Mouse (Mus musculus) liver, postnatal 0 days (tissue): ENCODE measurements at regions not wholly inside any gene's neighbourhood (a gene's known extent, or its start where the extent isn't known, plus 50 kb on each side); places are given as distances from the start of the nearest gene placed in this dataset.

ENCODE experiments used
- ATAC-seq: fragments of 200-750 bp; cut with Nextera tagmentation; 2 replicates; pipeline ENCODE4 v1.8.0; 2017; ENCODE audit warnings: mild to moderate bottlenecking, moderate library complexity
- DNase-seq: peaks from one replicate; pipeline ENCODE4 v3.0.0-alpha.2; 2016
- H3K27ac ChIP-seq: fragments of 300-500 bp; sonication (generic); 2 replicates; pipeline ENCODE4 v1.5.1; 2014; ENCODE audit warnings: antibody characterized with exemption, moderate library complexity, mild to moderate bottlenecking, low read depth
- H3K27me3 ChIP-seq: fragments of 300-500 bp; sonication (generic); 2 replicates; pipeline ENCODE4 v1.6.1; 2014; ENCODE audit warnings: low read length, control low read depth, mixed read lengths; ENCODE audit not compliant: insufficient read depth
- H3K36me3 ChIP-seq: fragments of 300-500 bp; sonication (generic); replicated peaks from 2 replicates; pipeline ENCODE4 v1.6.1; 2014; ENCODE audit warnings: mild to moderate bottlenecking, control low read depth, low read length, moderate library complexity, mixed read lengths; ENCODE audit not compliant: insufficient read depth
- H3K4me1 ChIP-seq: fragments of 300-500 bp; sonication (generic); 2 replicates; pipeline ENCODE4 v1.6.1; 2014; ENCODE audit warnings: antibody characterized with exemption, mild to moderate bottlenecking, control low read depth; ENCODE audit not compliant: insufficient read depth
- H3K4me2 ChIP-seq: fragments of 300-500 bp; sonication (generic); 2 replicates; pipeline ENCODE4 v1.6.1; 2014; ENCODE audit warnings: low read depth, mild to moderate bottlenecking, low read length, moderate library complexity, mixed read lengths
- H3K4me3 ChIP-seq: fragments of 300-500 bp; sonication (generic); 2 replicates; pipeline ENCODE4 v1.5.1; 2014; ENCODE audit warnings: low read depth, low read length
- H3K9ac ChIP-seq: fragments of 300-500 bp; sonication (generic); replicated peaks from 2 replicates; pipeline ENCODE4 v1.6.1; 2014; ENCODE audit warnings: mild to moderate bottlenecking, moderate library complexity
- H3K9me3 ChIP-seq: fragments of 300-500 bp; sonication (generic); 2 replicates; pipeline ENCODE4 v1.6.1; 2016; ENCODE audit warnings: mild to moderate bottlenecking, control low read depth, low read length, mixed read lengths
- CTCF ChIP-seq: sonication (generic); IDR thresholded peaks from 2 replicates; pipeline ENCODE4 v1.5.1; 2016; ENCODE audit warnings: antibody characterized with exemption, low read depth
- EP300 ChIP-seq: IDR thresholded peaks from 2 replicates; pipeline ENCODE4 v1.6.1; 2016; ENCODE audit warnings: antibody characterized with exemption, low read depth, mild to moderate bottlenecking
- WGBS: fragments of 180-500 bp; shearing (Covaris S2); extraction: QIAGEN DNeasy Blood & Tissue Kit; methylation state at CpG from one replicate; pipeline ENCODE4 v1.1.7; 2014; ENCODE audit not compliant: insufficient replicate concordance; 5-methylcytosine and 5-hydroxymethylcytosine counted together

DNA sequence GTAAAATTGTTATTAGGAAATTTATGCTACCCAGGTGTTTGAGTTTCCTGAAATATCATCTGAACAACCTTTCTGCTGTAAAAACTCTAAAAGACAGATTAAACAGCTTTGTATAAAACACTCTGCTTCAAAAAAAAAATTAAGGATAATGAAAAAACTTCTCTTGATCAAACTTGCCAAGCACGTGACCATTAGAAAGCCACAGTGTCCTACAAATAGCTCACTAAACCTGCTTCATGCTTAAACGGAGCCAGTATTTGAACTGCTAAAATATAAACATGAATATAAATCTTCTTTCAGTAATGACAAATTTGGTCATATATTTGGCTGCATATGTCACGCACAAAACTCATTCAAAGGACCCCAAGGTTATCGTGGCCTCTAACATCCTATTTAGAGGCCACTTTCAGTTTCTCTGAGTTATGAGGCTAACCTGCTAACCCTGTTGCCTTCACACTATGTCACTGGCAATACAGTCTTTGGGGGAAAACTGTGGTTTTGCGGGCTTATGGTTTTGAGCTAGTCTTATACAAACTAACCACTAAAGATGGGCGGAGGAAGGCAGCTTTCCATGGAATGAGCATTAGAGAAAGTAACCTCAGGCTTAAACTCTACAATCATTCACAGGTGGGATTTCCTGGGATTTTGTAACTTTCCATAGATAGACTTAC is 355.8 kb downstream of the Fgf10 start:
- Histone ChIP-seq H3K4me2 (no peak overlapping the region), H3K4me1 (no peaks in the 10 kb centered on the region), H3K4me3 (no peak overlapping the region), H3K9ac (no peak overlapping the region), H3K9me3 (no peaks in the 10 kb centered on the region), H3K27ac (no peak overlapping the region), H3K27me3 (no peaks in the 10 kb centered on the region), H3K36me3 (no peaks in the 10 kb centered on the region)
- ATAC-seq (no peak), DNase-seq (no peak)
- no peak for TF ChIP-seq CTCF
- no peak for TF ChIP-seq EP300
- 63% methylated on average over 6 of the region's 6 CpGs for WGBS

DNA sequence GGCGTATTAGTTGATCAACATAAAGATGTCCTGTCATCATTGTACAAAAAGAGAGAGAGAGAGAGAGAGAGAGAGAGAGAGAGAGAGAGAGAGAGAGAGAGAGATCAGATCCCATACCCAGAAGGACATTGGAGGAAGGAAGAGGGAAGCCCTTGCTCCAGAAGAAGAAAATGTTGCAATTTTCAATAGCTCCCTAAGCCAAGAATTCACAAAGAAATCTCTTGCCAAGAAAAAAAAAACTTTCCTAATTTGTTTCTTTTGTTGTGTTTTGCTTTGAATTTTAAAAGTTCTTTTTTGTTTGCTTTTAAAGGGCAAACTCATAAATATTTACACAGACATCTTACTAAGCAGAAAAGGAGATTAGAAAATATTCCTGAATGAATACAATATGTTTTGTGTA is 370.0 kb downstream of the Fgf10 start:
- TF ChIP-seq CTCF (no peak), EP300 (no peak)
- Histone ChIP-seq H3K4me1 (no peaks in the 10 kb centered on the region), H3K4me2 (no peak overlapping the region), H3K27me3 (no peaks in the 10 kb centered on the region), H3K9ac (no peak overlapping the region), H3K27ac (no peak overlapping the region), H3K4me3 (no peak overlapping the region), H3K9me3 (no peaks in the 10 kb centered on the region), H3K36me3 (no peaks in the 10 kb centered on the region)
- WGBS = 70% methylated on average over 1 of the region's 1 CpGs
- ATAC-seq (no peak), DNase-seq (no peak)

DNA sequence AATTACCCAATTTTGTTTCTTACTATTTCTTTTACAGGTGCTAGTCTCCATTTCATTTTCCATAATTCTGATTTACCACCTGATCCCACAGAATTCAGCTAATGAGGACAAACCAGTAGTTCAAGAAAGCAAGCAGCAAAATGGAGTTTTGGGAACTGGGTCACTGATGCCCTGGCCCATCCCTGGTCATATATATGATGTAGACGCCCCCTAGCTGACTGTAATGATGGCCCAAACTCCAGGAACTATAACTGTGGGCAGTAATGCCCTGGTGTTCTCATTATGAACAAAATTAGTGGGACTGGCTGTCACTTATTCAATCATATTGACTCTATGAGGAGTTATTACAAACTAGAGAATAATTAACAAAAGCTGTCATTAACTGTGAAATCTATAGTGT is 375.5 kb downstream of the Fgf10 start:
- Histone ChIP-seq H3K4me3 (no peak overlapping the region), H3K36me3 (no peaks in the 10 kb centered on the region), H3K4me1 (no peaks in the 10 kb centered on the region), H3K4me2 (no peak overlapping the region), H3K27me3 (no peaks in the 10 kb centered on the region), H3K9ac (no peak overlapping the region), H3K27ac (no peak overlapping the region), H3K9me3 (no peaks in the 10 kb centered on the region)
- DNase-seq (no peak), ATAC-seq (no peak)
- WGBS = 52% methylated on average over 1 of the region's 1 CpGs
- TF ChIP-seq EP300 = no peak
- no peak for TF ChIP-seq CTCF

DNA sequence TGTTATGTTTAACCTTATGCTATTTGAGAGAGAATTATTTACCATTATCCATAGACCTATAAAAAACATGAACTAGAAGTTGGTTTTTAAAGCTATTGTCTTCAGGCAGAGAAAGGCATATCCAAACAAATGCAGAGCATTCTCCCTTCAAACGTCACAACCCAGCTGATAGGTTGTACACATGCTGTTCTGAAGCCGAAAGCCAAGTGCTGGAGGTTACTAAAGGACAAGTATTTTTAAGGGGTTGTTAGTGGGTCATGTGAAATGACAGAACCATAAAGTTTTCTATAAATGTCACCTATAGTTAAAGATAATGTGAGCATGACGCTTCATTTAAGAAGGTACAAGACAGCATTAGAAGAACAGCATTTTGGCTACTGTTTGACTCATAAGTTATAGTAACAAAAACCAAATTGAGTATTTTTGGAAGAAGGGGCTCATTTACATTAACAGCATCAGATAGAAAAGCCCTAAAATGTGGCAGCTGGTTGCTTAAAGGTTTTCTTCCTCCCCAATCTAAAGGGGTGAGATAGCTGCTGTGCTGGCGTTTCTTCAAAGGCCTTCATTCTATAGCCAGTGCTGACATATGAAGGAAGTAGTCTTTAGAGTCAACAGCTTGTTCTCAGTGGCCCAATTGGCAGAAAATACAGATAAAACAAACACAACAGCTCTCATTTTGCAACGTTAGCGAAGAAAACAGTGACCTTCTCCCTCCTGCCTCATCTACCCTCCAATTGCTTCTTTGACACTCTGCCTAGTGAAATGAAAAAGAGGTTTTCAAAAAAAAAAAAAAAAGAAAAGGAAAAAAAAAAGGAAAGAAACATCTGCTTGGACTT is 359.4 kb upstream of the Paip1 start:
- no peak overlapping the region for H3K4me2 ChIP-seq
- TF ChIP-seq CTCF (no peak), EP300 (no peak)
- H3K4me1 ChIP-seq = no peaks in the 10 kb centered on the region
- ATAC-seq (no peak), DNase-seq (no peak)
- no peaks in the 10 kb centered on the region for H3K27me3 ChIP-seq
- no peak overlapping the region for H3K4me3 ChIP-seq
- no peak overlapping the region for H3K9ac ChIP-seq
- 65% methylated on average over 6 of the region's 6 CpGs for WGBS
- H3K36me3 ChIP-seq = no peaks in the 10 kb centered on the region
- H3K9me3 ChIP-seq = no peaks in the 10 kb centered on the region
- no peak overlapping the region for H3K27ac ChIP-seq

DNA sequence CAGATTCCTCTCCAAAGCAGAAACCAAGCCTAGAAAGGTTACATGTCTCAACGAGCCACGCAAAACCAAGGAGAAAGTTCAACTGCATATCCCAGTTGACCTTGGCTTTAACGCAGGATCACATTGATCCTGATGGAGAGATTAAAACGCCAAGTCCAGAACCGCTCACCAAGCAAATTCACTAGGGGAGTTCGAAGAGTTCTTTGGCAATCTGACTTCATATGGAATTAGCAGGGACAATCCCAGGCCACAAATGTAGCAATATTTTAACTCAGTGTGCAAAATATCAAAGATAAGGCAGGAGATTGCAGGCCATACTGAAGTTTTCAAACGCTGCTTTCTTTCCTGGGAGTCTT is 358.8 kb upstream of the Paip1 start:
- H3K36me3 ChIP-seq = no peaks in the 10 kb centered on the region
- no peak overlapping the region for H3K4me3 ChIP-seq
- H3K9ac ChIP-seq = no peak overlapping the region
- H3K27me3 ChIP-seq = no peaks in the 10 kb centered on the region
- no peak for TF ChIP-seq EP300
- H3K4me2 ChIP-seq = no peak overlapping the region
- WGBS = 73% methylated on average over 7 of the region's 7 CpGs
- DNase-seq (no peak), ATAC-seq (no peak)
- no peak overlapping the region for H3K27ac ChIP-seq
- no peaks in the 10 kb centered on the region for H3K4me1 ChIP-seq
- H3K9me3 ChIP-seq = no peaks in the 10 kb centered on the region

DNA sequence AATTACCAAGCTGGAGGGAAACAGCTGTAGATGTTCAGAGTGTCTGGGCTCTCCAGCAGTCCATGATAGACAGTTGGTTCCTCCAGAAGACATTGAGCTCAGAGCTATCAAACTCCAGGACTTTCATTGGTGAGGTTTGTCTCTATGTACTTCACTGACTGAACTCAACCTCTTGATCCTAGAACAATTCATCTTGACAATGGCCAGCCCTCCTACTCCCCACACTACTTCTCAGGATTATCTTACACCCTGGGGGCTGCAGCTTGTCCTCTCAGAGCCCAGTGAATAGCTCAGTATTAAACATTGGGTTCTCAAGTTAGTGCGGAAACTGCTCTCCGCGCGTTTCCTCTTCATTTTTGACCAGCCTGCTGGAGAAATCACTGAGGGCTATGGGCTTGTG is 349.2 kb upstream of the Paip1 start:
- ATAC-seq = no peak
- no peak overlapping the region for H3K9ac ChIP-seq
- 78% methylated on average over 4 of the region's 4 CpGs for WGBS
- no peak overlapping the region for H3K4me2 ChIP-seq
- no peak overlapping the region for H3K27ac ChIP-seq
- no peak for DNase-seq
- TF ChIP-seq EP300 = no peak
- TF ChIP-seq CTCF = no peak
- H3K36me3 ChIP-seq = no peaks in the 10 kb centered on the region
- no peaks in the 10 kb centered on the region for H3K27me3 ChIP-seq
- H3K9me3 ChIP-seq = no peaks in the 10 kb centered on the region
- H3K4me3 ChIP-seq = no peak overlapping the region
- no peaks in the 10 kb centered on the region for H3K4me1 ChIP-seq
